34 mouse cellular contexts compared by ENCODE assay signal in the genomic region with DNA sequence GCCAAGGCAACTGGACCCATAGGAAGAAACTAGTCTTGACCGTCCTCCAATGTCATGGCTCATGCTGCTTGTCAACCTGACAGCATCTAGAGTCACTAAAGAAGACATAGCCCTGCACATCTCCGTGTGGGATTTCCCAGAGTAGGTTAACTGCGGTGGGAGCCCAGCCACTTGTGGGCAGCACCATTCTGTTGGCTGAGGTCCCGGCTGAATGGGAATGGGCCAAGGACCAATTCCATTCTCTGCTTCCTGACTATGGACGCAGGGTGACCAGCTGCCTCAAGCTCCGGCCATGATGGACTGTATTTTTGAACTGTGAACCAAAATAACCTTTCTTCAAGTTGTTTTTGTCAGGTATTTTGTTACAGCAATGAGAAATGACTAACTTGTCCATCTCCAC.
"Had no signal": no experiment of that assay in that cellular context is flagged by ENCODE, and none has a peak within 500 bp of the region (broad histone marks: within the 10 kb centered on the region; RNA-seq: fewer than 3 reads in every experiment).

No protein-coding gene starts in this region.

- H3K27me3 ChIP-seq: heart, embryonic 12.5 days; heart, embryonic 13.5 days; heart, embryonic 15.5 days; hindbrain, embryonic 12.5 days; hindbrain, embryonic 13.5 days; hindbrain, embryonic 15.5 days; intestine, embryonic 15.5 days; kidney, embryonic 15.5 days had no signal

- H3K9me3 ChIP-seq: heart, embryonic 12.5 days; heart, embryonic 13.5 days; heart, embryonic 15.5 days; hindbrain, embryonic 10.5 days; hindbrain, embryonic 12.5 days; hindbrain, embryonic 13.5 days; hindbrain, embryonic 15.5 days; intestine, embryonic 15.5 days; kidney, embryonic 15.5 days had no signal

- H3K36me3 ChIP-seq: heart, embryonic 12.5 days; heart, embryonic 13.5 days; heart, embryonic 15.5 days; hindbrain, embryonic 10.5 days; hindbrain, embryonic 12.5 days; hindbrain, embryonic 13.5 days; hindbrain, embryonic 15.5 days; intestine, embryonic 15.5 days had no signal

- H3K27ac ChIP-seq: heart, embryonic 13.5 days; heart, embryonic 15.5 days; hindbrain, embryonic 10.5 days; hindbrain, embryonic 12.5 days; hindbrain, embryonic 13.5 days; hindbrain, embryonic 14.5 days; hindbrain, embryonic 15.5 days; hindbrain, postnatal 0 days; intestine, embryonic 15.5 days; kidney, embryonic 15.5 days; kidney, postnatal 0 days; layer of hippocampus, adult 2 months; left cerebral cortex, adult 2 months had no signal

- DNase-seq: heart, postnatal 10 days; heart, postnatal 14 days; heart, postnatal 36 days; heart, postnatal 4 days; kidney, adult 11 months; kidney, adult 18-20 months; kidney, adult 2 months; kidney, adult 8-10 months; kidney, adult 9 months; kidney, postnatal 10 days; kidney, postnatal 14 days; kidney, postnatal 36 days; kidney, postnatal 4 days; layer of hippocampus, adult 9-11 months; layer of hippocampus, postnatal 36 days had no signal

- H3K4me2 ChIP-seq: heart, embryonic 11.5 days; heart, embryonic 12.5 days; heart, embryonic 13.5 days; heart, embryonic 15.5 days; hindbrain, embryonic 12.5 days; hindbrain, embryonic 13.5 days; hindbrain, embryonic 14.5 days; hindbrain, embryonic 15.5 days; intestine, embryonic 15.5 days; kidney, embryonic 15.5 days had no signal

- H3K9ac ChIP-seq: heart, embryonic 12.5 days; heart, embryonic 13.5 days; heart, embryonic 15.5 days; hindbrain, embryonic 12.5 days; hindbrain, embryonic 13.5 days; hindbrain, embryonic 14.5 days; hindbrain, embryonic 15.5 days; intestine, embryonic 15.5 days; kidney, embryonic 15.5 days had no signal

- H3K4me3 ChIP-seq: heart, embryonic 12.5 days; heart, embryonic 13.5 days; heart, embryonic 15.5 days; hindbrain, embryonic 10.5 days; hindbrain, embryonic 12.5 days; hindbrain, embryonic 13.5 days; hindbrain, embryonic 15.5 days; intestine, embryonic 15.5 days; kidney, embryonic 15.5 days; layer of hippocampus, adult 2 months; left cerebral cortex, adult 2 months had no signal

- H3K4me1 ChIP-seq: heart, embryonic 15.5 days; intestine, embryonic 15.5 days; kidney, embryonic 15.5 days had no signal

- ATAC-seq: hindbrain, embryonic 16.5 days; hindbrain, postnatal 0 days; inflammation-experienced regulatory T-cells, adult 6 months; intestine, embryonic 15.5 days; intestine, embryonic 16.5 days; intestine, postnatal 0 days had no signal
